Mouse (Mus musculus): ENCODE data around the gene Smyd1. TPM values are rescaled to one million over a fixed set of nuclear protein-coding genes. Genes with fewer than 3 reads are reported as not detected.
"Not testable (repeated sequence)": the region's sequence is repeated elsewhere in the genome, so short reads cannot be mapped to it uniquely, and the experiment has no call there.

The Smyd1 gene
- total RNA-seq (2021) = 1 to 10 TPM in 1 of 2 experiments, under 1 TPM in 1; 0.96 to 1.6 TPM

DNA sequence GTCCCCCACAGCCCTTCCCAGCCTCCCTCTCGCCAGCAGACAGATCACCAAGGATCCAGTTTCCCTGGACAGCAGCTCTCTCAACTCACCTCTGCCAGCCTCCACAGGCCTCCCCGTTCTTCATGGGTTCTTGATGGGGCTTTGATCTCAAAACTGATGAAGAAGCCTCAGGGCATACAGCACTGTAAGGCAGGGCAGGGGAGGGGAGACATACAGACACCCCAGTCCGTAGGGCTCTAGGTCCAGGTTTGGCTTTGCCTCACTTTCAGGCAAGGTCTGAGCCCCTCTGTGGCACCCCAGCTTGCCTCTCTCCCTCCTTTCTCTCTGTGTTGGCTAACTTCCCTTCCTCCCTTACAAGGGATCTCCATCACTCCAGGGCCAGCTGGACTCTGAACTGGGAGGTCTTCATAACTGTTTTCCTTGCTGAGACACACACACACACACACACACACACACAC lies at the start of gene Smyd1:
Smyd1 (minus strand) TSS at position 408 of the 458 bp plus-strand sequence.
- DNase-seq (ENCODE audit: extremely low spot score in 1 of 2, low spot score in 1 of 2) = no peak

DNA sequence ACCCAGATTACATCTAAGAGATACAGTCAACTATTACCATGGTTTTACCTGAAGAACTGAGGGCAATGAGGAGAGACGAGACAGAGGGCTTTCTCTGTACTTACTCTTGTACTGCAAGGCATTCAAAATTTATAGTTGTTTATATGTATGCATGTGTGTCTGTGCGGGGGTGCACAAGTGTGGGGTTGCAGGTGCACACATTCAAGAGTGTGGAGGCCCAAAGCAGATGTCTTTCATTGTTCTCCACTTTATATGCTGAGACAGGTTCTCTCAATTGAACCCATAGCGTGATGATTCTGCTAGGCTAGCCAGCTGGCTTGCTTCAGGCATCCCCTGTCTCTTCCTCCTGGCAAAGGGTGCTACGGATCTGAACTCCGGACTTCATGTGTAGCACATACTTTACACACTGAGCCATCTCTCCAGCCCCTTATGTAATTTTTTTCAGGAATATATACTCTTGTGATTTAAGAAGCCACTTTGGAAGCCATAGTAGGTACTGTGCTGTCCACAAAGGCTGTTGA lies 49.1 kb upstream of the Smyd1 start:
- no peak for DNase-seq (ENCODE audit: extremely low spot score in 1 of 2, low spot score in 1 of 2)

DNA sequence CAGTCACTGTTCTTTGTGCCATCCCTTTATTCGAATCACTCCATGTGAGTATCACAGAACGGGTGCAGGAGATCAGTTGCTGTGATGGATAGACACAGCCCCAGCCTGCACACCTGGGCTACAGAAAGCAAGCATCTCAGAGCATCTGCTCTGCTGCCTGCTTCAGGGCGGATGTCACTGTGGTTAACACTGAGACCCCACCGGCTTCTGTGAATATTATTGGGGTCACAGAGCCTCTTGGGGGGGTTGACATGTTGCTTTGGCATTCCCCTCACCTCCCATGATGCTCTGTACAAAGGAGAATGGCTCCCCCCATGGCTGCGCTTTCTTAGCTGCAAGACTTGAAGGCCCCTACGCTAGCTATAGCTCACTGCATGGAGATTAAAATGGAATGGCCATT lies 47.4 kb upstream of the Smyd1 start:
- no peak for DNase-seq (ENCODE audit: extremely low spot score in 1 of 2, low spot score in 1 of 2)

DNA sequence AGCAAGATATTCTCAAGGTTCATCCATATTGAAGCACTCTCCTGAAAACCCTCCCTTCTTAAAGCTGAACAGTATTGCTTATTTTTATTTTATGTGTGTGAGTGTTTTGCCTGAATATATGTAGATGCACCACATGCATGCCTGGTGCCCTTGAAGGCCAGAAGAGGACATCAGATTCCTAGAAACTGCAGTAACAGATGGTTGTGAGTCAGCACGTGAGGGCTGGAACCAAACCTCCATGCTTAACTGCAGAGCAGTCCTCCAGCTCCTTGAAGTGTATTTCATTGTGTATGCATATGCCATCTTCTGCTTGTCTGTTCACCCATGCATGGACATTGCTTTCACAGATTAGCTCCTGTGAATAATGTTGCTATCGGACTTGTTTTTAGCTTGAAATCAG lies 42.0 kb upstream of the Smyd1 start:
- no peak for DNase-seq (ENCODE audit: extremely low spot score in 1 of 2, low spot score in 1 of 2)

DNA sequence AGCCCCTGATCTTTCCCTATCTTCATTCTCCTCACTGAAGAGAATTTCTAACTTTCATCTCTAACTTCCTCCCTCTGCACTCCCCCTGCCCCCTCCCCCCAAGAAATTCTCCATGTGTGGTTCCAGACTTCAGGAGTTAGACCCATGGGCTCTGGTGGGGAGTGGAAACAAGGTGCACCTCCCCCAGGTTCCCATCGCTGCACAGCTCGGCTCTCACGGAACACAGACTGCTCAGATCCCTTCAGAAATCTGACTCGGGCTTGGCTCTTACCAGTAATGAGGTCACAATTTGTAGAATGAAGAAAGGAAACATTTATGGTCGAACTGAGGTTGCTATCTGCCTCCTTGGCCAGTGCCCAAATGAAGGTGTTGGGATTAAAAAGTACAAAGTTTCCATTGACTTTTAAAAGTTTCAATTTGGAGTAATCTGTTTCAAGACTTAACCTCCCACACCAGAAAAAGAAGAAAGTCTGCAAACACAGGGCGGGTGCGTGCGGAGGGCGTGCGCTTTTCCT lies 39.2 kb upstream of the Smyd1 start:
- DNase-seq (ENCODE audit: extremely low spot score in 1 of 2, low spot score in 1 of 2) = no peak

DNA sequence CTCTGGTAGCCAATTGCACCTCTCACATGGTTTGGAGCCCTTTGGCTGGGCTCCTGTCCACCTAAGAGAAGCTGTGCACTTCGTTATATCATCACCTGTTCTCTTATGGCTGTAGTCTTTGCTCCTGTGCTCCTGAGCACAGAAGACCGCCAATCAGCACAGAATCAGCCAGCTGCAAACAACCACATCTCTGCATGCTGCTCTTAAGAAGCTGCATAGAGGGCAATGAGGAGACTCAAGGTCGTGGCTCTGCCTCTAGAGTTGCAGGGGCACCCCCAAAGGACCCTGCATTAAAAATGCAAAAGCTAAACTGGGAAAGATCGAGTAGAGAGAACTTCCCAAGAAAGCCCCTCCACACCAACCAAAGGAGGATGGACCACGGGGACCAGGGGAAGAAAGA lies 38.7 kb upstream of the Smyd1 start:
- no peak for DNase-seq (ENCODE audit: extremely low spot score in 1 of 2, low spot score in 1 of 2)

DNA sequence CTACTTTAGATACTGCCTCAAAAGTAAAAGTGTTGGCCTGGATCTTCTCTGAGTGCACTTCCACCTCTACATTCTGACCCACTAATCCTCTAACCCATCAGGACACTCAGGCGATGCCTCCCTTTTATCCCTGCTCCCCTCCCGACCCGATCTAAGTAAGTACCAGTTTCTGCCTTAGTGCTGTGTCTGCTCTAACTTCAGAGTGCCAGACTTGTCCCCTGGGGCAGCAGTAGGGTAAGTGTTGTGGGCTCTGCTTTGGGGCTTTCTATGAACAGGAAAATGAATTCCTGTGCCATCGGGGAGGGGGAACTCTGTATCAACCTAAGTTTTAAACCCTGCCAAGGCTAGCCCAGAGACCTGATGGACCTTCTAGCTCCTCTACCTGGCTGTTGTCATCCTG lies 38.2 kb upstream of the Smyd1 start:
- DNase-seq (ENCODE audit: extremely low spot score in 1 of 2, low spot score in 1 of 2) = no peak

DNA sequence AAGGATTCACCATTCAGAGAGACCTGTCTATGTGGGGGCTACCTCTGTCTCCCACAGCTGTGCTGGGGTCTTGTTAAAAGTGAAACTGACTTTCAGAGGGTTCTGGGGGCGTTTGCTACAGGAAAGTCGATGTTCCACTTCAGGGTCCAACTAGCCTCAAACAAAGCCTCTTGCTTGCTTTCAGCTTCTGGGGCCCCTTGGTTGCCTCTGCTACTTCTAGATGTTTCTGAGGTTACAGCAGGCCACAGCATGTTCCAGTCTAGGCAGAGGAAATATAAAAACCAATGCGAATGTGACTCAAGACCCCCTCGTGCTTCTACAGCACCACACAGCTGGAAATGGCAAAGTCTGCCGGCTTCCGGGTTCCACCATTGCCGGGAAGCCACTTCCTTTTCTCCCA lies 35.5 kb upstream of the Smyd1 start:
- DNase-seq (ENCODE audit: extremely low spot score in 1 of 2, low spot score in 1 of 2) = no peak

DNA sequence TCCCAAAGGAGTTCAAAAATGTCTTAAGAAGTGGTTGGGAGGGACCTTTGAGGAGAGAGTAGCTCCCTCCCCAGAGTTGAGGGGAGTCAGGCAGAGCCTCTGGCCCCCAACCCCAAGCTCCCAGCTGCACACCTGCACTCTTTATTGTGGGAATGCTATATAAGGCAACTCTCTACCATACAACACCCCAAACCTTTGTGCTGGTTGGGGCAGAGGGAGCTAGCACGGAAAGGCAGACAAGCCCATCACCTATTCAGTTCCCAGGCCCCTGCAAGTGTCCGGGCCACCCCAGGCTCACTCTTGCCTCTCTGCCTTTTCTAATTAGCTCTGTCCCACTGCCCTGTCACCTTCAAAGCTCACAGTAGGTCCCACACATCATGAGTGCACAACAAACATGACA lies 31.7 kb upstream of the Smyd1 start:
- DNase-seq (ENCODE audit: extremely low spot score in 1 of 2, low spot score in 1 of 2) = no peak

- no peak for DNase-seq (ENCODE audit: extremely low spot score in 1 of 2, low spot score in 1 of 2)
Measured at GRCm38 (mm10) chr6:71352866-71353427, 30.9 kb upstream of the Smyd1 start.

- no peak for DNase-seq (ENCODE audit: extremely low spot score in 1 of 2, low spot score in 1 of 2)
Measured at GRCm38 (mm10) chr6:71352201-71352600, 30.2 kb upstream of the Smyd1 start.

DNA sequence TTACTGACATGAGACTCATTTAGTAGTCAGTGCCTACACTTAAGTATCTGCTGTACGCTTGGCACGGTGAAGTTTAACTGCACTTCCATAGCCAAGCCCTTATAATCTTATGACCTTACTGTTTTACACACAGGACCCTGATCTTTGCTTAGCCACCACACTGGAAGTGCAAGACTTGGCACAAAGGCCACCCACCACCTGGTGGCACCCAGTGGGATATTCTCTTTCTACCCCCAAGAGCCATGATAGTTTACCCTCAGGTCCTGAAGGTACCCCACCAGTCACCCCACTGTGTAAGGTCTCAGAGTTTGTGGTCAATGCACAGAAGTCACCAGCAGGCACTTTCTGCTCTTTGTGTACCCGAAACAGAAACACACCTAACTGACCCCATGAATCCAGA lies 29.2 kb upstream of the Smyd1 start:
- DNase-seq (ENCODE audit: extremely low spot score in 1 of 2, low spot score in 1 of 2) = no peak

DNA sequence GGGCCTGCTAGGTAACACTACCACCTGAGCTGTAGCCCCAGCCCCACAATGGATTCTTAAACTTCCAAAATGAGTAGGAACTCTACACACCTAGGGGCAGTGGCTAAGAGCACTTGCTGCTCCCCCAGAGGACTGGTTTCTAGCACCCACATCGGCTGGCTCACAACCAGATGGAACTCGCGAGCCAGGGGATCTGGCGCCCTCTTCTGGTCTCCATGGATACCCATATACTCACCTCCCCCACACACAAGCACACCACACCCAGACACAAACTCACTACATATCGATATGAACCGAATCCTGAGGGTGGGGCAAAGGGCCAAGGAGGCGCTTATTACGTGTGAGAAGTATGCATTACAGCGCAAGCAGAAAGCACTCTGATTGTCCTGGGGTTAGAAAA lies 26.0 kb upstream of the Smyd1 start:
- DNase-seq (ENCODE audit: extremely low spot score in 1 of 2, low spot score in 1 of 2) = no peak

- no peak for DNase-seq (ENCODE audit: extremely low spot score in 1 of 2, low spot score in 1 of 2)
Measured at GRCm38 (mm10) chr6:71341179-71341578, 19.1 kb upstream of the Smyd1 start.

- no peak for DNase-seq (ENCODE audit: extremely low spot score in 1 of 2, low spot score in 1 of 2)
Measured at GRCm38 (mm10) chr6:71339351-71339750, 17.3 kb upstream of the Smyd1 start.

- DNase-seq (ENCODE audit: extremely low spot score in 1 of 2, low spot score in 1 of 2) = no peak
Measured at GRCm38 (mm10) chr6:71338941-71339340, 16.9 kb upstream of the Smyd1 start.

GRCm38 (mm10) chr6:71337666-71338065 lies 15.6 kb upstream of the Smyd1 start:
- DNase-seq (ENCODE audit: extremely low spot score in 1 of 2, low spot score in 1 of 2) = no peak

GRCm38 (mm10) chr6:71333578-71334273 lies 11.7 kb upstream of the Smyd1 start:
- DNase-seq (ENCODE audit: extremely low spot score in 1 of 2, low spot score in 1 of 2) = no peak

- no peak for DNase-seq (ENCODE audit: extremely low spot score in 1 of 2, low spot score in 1 of 2)
Measured at GRCm38 (mm10) chr6:71333031-71333430, 11.0 kb upstream of the Smyd1 start.

DNA sequence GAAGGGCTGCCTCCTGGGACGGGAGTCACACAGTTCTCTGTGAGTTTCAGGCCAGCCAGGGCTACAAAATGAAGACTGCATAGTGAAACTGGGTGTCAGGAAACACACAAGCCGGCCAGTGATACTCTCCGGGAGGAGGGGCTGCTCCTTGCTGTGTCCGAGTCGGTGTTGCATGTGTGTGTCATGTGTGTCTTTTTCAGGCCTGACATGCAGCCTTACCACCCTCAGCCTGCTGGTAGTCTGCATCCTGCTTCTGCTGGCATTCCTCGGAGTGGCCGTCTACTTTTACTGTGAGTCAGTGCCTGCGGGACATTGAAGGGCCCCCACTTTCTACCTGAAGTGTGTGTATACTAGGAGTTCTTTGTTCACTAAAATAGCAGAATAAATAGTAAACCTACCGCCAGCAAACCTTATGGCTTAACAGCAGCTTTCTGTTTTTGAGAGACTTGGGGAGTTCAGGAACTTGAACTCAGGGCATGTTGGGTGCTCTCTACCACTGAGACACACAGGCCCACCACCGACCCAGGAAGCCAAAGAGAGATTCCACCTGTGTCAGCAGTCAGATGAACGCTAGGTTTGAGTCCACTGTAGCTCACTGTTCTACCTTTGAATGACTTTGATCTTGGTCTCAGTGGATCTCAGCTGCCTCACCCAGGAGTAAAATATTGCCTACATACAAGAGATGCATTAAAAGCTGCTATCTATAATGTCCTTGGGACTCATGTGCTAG lies 10.4 kb upstream of the Smyd1 start:
- DNase-seq (ENCODE audit: extremely low spot score in 1 of 2, low spot score in 1 of 2) = no peak

DNA sequence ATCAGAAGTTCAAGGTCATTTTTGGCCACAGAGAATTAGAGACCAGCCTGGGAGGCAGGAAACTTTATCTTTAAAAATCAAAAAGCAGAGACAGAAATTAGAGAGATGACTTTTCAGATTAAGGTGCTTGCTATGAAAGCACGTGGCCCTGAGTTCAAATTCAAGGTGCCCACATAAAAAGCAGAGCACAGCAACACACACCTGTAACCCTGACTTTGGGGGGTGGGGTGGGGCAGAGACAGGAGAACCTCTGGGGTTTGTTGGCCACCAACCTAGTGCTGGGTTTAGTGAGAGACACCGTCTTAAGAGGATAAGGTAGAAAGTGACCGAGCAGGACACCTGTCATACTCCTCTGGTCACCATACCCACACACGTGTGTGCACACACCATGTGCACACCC lies 9.5 kb upstream of the Smyd1 start:
- DNase-seq (ENCODE audit: extremely low spot score in 1 of 2, low spot score in 1 of 2) = not testable (repeated sequence)
